ENCODE assay signal across 17 mouse cellular contexts in the genomic region with DNA sequence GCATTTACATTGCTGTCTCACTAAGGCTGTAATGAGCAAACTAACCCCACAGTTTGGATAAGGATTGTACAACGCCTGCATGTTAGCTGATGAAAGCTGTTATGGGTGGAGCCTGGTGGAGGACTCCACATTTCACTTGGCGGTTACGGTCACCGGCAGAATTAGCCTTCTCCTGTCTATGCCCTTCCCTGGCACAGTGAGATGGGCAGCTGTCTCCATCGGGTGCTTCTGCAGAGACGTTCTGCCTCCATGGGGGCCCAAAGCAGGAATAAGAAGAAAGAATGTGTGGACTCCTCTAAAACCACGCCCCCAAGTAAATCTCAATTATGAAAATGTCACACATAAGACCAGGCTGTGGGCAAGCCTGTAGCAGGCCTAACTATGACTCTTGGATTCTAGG.
"Had no signal": no experiment of that assay in that cellular context is flagged by ENCODE, and none has a peak within 500 bp of the region (broad histone marks: within the 10 kb centered on the region; RNA-seq: fewer than 3 reads in every experiment).

No protein-coding gene starts in this region.

- H3K4me2 ChIP-seq: lung, embryonic 14.5 days; midbrain, embryonic 12.5 days; neural tube, embryonic 13.5 days; stomach, embryonic 15.5 days had no signal

- H3K4me3 ChIP-seq: limb, embryonic 10.5 days; megakaryocyte, embryonic 14.5 days; midbrain, embryonic 12.5 days; neural tube, embryonic 13.5 days; stomach, embryonic 15.5 days had no signal

- H3K9ac ChIP-seq: liver, embryonic 14.5 days; lung, embryonic 14.5 days; midbrain, embryonic 12.5 days; neural tube, embryonic 13.5 days; stomach, embryonic 15.5 days had no signal

- DNase-seq: kidney, adult 11 months; kidney, adult 9 months; kidney, postnatal 14 days; lung, postnatal 10 days; lung, postnatal 4 days; retina, postnatal 1 day; right cerebral cortex, postnatal 14 days; thymus, adult 2 months; thymus, postnatal 25 days had no signal

- H3K9me3 ChIP-seq: limb, embryonic 10.5 days; megakaryocyte, embryonic 14.5 days; midbrain, embryonic 12.5 days; neural tube, embryonic 13.5 days; stomach, embryonic 15.5 days had no signal

- H3K27ac ChIP-seq: limb, embryonic 10.5 days; liver, embryonic 14.5 days; midbrain, embryonic 12.5 days; neural tube, embryonic 13.5 days; stomach, embryonic 15.5 days had no signal

- H3K36me3 ChIP-seq: limb, embryonic 10.5 days; midbrain, embryonic 12.5 days; neural tube, embryonic 13.5 days; stomach, embryonic 15.5 days had no signal

- ATAC-seq: midbrain, embryonic 16.5 days had no signal

- H3K27me3 ChIP-seq: stomach, embryonic 15.5 days had no signal

- H3K4me1 ChIP-seq: limb, embryonic 10.5 days; midbrain, embryonic 12.5 days; neural tube, embryonic 13.5 days; stomach, embryonic 15.5 days had no signal
